Mouse (Mus musculus) gastrocnemius, postnatal 10 days (tissue): ENCODE measurements around the gene Oas1c. TPM values are rescaled to one million over a fixed set of nuclear protein-coding genes. Genes with fewer than 3 reads are reported as not detected.
A peak's percentile ranks its signal among the peaks of the same experiment; 100 is the strongest.
"Not testable (repeated sequence)": the region's sequence is repeated elsewhere in the genome, so short reads cannot be mapped to it uniquely, and the experiment has no call there.

Source experiments
- DNase-seq: peaks from one replicate; pipeline ENCODE4 v3.0.0; 2021; ENCODE audit warnings: mixed read lengths
- long read RNA-seq, 2 experiments: library from polyadenylated mRNA; stranded (forward); transcript quantifications; one replicate each; pipeline ENCODE4 v2.0.0; 2021
- total RNA-seq, 2 experiments: library from RNA; stranded (reverse); gene quantifications; 2 replicates each; pipeline ENCODE4 v1.2.3; 2021

The Oas1c gene
- total RNA-seq = under 1 TPM; 0.14 to 0.43 TPM
- long read RNA-seq, experiment 1 = 0 reads
- long read RNA-seq, experiment 2 = 0 reads

DNA sequence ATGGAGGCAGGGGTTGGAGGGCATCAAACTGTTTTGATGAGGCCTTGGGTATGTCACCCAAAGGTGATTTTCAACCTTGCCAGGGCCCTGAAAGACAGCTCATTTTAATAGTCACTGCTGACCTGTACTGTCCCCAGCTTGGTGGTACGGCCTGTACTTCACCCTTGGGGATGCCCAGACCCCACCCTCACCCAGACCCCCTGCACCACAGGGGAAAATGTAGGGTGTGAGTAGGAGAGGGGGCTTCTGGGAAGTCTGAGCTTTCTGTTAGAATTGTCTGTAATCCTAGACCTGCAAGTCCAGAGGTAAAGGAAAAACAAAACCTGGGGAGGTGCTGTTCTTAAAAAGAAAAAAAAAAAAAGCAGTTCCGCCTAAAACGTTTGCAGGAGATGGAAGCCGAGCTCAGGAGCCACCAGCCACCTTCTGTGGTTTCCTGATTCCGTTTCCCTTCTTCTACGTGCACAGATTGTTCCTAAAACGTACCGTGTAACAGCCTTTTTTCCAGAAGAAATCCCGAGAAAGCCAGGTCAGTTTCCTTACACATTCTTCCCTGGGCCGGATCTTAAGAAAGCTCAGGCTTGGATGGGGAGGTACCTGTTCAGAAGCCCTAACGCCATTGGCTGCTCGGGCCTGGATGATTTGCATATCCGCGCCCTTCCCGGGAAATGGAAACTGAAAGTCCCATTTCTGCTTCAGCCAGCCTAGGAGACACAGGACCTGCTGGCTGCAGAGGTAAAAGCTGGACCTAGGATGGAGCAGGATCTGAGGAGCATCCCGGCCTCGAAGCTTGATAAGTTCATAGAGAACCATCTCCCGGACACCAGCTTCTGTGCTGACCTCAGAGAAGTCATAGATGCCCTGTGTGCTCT, at the start of gene Oas1c:
Oas1c (minus strand) TSS at position 564 of the 869 bp plus-strand sequence.
- peak; percentile 58 for DNase-seq

DNA sequence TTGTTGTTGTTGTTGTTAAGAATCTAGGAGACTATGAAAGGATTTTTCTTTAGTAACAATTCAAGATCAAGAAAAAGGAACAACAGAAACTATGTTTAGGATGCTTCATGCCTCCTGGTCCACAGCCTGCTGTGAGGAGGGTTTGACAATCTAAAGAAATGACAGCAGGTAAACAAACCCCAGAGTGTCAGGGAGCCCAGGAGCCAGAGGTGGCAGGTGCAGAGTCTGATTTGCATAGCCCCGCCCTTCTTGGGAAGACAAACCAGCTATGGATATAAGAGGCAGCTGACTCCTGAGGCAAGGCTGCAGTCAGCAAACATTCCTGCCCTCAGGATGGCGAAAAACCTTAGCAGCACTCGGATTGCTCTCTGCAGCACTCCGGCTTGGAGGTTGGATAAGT, 48.8 kb upstream of the Oas1c start, which contains the start of gene Oas1h:
Oas1h (plus strand) TSS at position 301 of the 400 bp plus-strand sequence.
- DNase-seq = no peak

GRCm38 (mm10) chr5:120859241-120859640, 46.9 kb upstream of the Oas1c start:
- DNase-seq = no peak

GRCm38 (mm10) chr5:120849601-120850136, 37.4 kb upstream of the Oas1c start:
- DNase-seq = peak; percentile 11

DNA sequence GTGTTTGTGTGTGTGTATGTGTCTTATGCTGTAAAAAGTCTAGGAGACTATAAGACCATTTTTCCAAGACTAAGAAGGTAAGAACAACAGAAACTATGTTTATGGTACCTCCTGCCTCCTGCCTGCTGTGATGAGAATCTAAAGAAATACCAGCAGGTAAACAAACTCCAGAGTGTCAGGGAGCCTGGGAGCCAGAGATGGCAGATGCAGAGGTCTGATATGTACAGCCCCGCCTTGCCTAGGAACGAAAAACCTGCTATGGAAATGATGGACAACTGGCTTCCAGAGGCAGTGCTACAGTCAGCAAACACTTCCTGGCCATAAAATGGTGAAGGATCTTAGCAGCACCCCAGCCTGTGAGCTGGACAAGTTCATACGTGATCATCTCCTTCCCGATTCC, 34.8 kb upstream of the Oas1c start, which contains the start of gene Oas1f:
Oas1f (plus strand) TSS at position 301 of the 400 bp plus-strand sequence.
- DNase-seq = no peak

- no peak for DNase-seq
Measured at GRCm38 (mm10) chr5:120844713-120845112, 32.4 kb upstream of the Oas1c start.

GRCm38 (mm10) chr5:120836731-120837585, 24.6 kb upstream of the Oas1c start:
- DNase-seq = peak; percentile 32

DNA sequence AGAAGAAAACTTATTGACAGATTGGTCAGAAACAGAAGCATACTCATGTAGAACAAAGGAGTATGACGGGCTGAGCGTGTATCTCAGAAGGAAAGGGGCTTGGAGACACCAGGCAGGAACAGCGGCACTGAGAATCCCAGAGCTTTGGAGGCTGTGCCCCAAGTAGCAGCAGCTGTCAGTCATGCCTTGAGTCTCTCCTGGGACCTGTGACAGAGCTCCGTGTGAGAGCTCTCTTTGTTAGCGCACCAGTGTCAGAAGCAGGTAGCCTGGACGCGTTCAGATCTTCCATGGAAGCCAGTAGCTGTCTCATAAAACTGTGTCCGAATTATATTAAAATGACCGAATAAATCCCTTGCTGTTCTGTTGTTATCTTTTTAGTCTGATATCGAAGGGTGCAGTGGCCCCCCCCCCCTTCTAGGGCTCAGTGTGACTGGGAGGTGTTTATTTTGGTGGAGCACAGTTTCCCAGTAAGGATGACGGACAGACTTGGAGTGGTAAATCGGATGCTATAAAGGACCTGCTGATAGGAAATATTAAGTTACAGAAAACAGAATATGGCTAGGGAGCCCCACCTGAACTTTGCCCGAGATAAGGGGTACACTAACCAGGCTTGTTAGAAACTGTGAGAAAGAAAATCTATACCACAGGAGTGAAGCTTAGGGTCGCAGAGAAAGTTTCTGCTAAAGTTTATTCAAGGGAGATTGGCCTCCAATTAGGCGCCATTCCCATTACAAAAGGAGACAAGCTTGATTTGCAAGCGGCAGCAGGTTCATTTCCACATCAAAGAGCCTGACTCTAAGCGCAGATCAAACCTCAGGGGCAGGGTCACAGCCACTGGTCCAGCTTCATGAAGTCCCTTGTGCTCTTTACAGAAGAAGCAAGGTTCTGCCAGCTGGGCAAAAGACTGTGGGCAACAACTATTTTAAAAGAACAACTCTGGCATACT, 21.3 kb upstream of the Oas1c start:
- DNase-seq = no peak

DNA sequence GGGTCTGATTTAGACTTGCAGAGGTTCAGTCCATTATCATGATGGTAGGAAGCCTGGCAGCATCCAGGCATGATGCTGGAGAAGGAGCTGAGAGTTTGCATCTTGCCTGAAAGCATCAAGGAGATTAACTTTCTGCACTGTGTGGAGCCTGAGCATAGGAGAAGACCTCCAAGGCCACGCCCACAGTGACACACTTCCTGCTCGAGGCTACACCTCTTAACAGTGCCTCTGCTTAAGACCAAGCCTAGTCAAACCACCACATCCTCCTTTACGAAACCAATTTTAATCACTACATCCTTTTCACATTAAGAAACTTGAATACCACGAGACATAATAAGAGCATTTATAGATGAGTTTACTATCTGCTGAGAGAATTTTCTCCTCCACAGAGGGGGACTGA, 18.7 kb upstream of the Oas1c start:
- no peak for DNase-seq

DNA sequence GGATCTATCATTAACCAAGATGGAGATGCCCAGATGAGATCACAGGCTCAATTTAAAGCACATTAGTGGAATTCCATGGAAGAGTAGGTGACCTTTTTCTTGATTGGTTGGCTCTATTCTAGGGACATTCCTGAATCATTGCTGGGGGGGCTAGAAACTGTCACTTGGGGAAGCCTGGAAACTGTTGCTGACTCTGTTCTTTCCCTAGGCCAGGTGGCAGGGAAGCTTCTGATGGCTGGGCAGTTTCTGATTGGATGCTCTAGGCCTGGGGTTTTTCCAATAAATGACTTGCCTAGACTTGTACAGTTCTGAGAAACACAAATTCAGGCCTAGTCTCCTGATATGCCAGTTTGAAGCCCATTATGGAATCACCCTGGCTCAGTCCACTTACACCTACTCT, 6.7 kb upstream of the Oas1c start:
- no peak for DNase-seq

GRCm38 (mm10) chr5:120815949-120816348, 3.6 kb upstream of the Oas1c start:
- DNase-seq = no peak

- no peak for DNase-seq
Measured at GRCm38 (mm10) chr5:120813023-120813422, 709 bp upstream of the Oas1c start.

DNA sequence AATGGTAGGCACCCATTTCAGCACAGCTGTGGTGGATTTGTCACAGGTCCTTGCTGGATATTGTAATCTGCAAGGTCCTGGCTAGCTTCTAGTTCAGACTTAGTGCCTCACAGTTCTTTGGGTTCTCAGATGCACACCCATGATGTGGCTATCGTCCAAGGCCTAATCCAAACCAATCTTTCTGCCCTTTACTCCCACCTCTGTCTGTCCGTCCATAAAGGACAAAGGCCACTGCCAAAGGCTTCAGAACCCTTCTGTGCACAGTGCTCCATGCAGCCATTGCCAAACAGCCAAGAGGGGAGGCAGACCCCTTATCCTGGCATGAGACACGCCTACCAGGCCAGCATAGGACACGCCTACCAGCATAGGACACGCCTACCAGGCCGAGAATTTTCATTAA, 3.1 kb downstream of the Oas1c start:
- DNase-seq = no peak

GRCm38 (mm10) chr5:120806458-120806857, 5.9 kb downstream of the Oas1c start:
- peak; percentile 38 for DNase-seq

GRCm38 (mm10) chr5:120803596-120803995, 8.7 kb downstream of the Oas1c start:
- no peak for DNase-seq

GRCm38 (mm10) chr5:120798943-120799342, 13.4 kb downstream of the Oas1c start:
- not testable (repeated sequence) for DNase-seq

GRCm38 (mm10) chr5:120798147-120798546, 14.2 kb downstream of the Oas1c start:
- DNase-seq = not testable (repeated sequence)

DNA sequence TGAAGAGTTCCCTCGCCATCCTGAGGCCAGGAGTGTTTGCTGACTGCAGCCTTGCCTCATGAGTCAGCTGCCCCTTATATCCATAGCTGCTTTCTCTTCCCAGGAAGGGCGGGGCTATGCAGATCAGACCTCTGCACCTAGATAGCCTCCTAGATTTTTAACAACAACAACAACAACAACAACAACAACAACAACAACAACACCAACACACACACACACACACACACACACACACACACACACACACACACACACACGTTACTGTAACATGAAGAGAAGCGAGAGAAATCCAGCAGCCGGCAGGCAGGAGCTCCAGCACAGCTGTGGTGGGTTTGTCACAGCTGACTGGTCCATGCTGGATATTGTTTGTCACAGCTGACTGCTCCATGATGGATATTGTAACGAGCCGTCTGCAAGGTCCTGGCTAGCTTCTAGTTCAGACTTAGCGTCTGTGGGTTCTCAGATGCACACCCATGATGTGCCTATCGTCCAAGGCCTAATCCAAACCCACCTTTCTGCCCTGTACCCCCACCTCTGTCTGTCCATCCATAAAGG, 16.8 kb downstream of the Oas1c start, which contains the start of gene Oas1e:
Oas1e (minus strand) TSS at position 51 of the 555 bp plus-strand sequence.
- DNase-seq = not testable (repeated sequence)

DNA sequence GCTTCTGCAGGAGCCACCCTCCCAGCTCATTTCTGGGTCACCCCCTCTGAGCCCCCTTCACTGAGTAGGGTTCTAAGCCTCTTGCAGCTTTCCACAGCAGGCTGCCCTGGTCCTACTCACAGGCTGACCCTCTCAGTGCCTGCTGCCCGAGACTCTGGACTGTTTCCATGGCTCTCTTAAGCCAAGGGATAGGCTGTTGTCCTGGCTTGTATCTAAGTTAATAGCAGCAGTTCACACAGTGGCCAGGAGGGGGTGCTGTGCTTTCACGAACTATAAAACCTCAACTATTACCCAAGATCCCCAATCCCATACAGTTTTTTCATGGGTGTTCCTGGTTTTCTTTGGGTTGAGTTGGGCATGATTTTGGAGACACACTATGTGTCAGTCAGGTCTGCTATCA, 19.3 kb downstream of the Oas1c start:
- peak; percentile 36 for DNase-seq

- DNase-seq = no peak
Measured at GRCm38 (mm10) chr5:120787042-120787441, 25.3 kb downstream of the Oas1c start.

DNA sequence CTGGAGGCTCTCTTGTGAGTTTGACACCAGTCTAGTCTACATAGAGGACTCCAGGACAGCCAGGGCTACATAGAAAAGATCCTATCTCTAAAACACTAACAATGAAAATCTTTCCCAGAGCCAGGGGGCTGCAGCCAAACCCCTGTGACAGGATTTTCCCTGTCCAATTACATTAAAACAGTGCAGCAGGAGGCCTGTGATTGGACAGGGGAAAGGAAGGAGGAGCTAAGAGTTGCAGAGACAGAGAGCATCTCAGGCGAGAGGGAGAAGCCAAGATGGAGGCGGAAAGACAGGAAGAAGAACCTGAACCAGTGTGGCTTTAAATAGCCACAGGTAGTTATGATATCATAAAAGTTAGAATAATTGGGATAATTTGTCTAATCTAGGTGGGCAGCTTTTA, 29.9 kb downstream of the Oas1c start:
- DNase-seq = no peak
